In the genomic region with DNA sequence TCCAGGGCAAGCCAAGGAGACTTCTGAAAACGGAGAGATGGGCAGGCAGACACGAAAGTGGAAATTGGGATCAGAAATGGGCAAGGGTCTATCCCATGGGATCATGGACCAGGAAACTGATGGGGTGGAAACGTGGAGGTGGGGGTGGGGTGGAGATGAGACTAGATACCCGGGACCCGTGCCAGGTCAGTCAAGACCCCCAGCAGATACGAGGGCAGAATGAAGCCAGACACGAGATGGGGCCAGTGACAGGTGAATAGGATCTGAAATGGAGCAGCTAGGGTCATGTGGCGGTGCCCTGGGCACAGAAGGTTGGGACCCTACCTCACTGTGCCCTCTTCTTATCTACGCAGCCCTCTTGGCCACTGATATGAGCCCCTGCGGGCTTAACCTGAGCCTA, we compare ENCODE assay signal across 8 mouse cellular contexts. TPM values are rescaled to one million over a fixed set of nuclear protein-coding genes. Genes with fewer than 3 reads are reported as not detected.
DNase-seq lines count a peak whose midpoint lies in the region; ATAC-seq and TF ChIP-seq lines count a peak whose summit lies in the region.

No protein-coding gene starts in this region.

- ATAC-seq in heart, embryonic 12.5 days (ENCODE audit: insufficient number of reproducible peaks, low FRiP score) = no peak
- ATAC-seq in G1E (ENCODE audit: extremely low read depth, insufficient number of reproducible peaks, low FRiP score, poor library complexity, severe bottlenecking) = no peak
- ATAC-seq in hindbrain, embryonic 13.5 days (ENCODE audit: low FRiP score) = peak; percentile 0; the same call in 1 of the 2 replicates
- ATAC-seq in midbrain, embryonic 15.5 days (replicated peaks) = no peak; the same call in 1 of the 2 replicates

- peaks cover 15% of the 10 kb centered on the region; the same call in 1 of the 2 replicates for H3K27me3 ChIP-seq in heart, embryonic 12.5 days (replicated peaks)
- H3K27me3 ChIP-seq in G1E (ENCODE audit: insufficient read depth, low read length) = no peaks in the 10 kb centered on the region; the same call in 1 of the 2 replicates
- H3K27me3 ChIP-seq in hindbrain, embryonic 13.5 days = peaks cover 9% of the 10 kb centered on the region
- no peaks in the 10 kb centered on the region for H3K27me3 ChIP-seq in midbrain, embryonic 15.5 days (replicated peaks)

- H3K4me1 ChIP-seq in heart, embryonic 12.5 days (replicated peaks) = peaks cover 43% of the 10 kb centered on the region
- peaks cover 19% of the 10 kb centered on the region for H3K4me1 ChIP-seq in G1E (ENCODE audit: insufficient read depth, low read depth, low read length)
- H3K4me1 ChIP-seq in hindbrain, embryonic 13.5 days (replicated peaks) = peaks cover 40% of the 10 kb centered on the region
- H3K4me1 ChIP-seq in midbrain, embryonic 15.5 days = peaks cover 24% of the 10 kb centered on the region

- 76% methylated on average over 10 of the region's 10 CpGs for WGBS in heart, embryonic 12.5 days
- WGBS in hindbrain, embryonic 13.5 days = 83% methylated on average over 10 of the region's 10 CpGs
- WGBS in midbrain, embryonic 15.5 days = 80% methylated on average over 10 of the region's 10 CpGs

- H3K4me2 ChIP-seq in heart, embryonic 12.5 days = 0 out of 2 replicates have a peak overlapping the region, but pooled peaks have one; percentile 74
- peak overlapping the region; percentile 62 for H3K4me2 ChIP-seq in hindbrain, embryonic 13.5 days
- peak overlapping the region; percentile 57 for H3K4me2 ChIP-seq in midbrain, embryonic 15.5 days

- DNase-seq in heart, adult 8-10 months (ENCODE audit: low spot score) = no peak
- DNase-seq in G1E (ENCODE audit: low spot score) = no peak
- no peak for DNase-seq in frontal cortex, postnatal 36 days (ENCODE audit: low spot score in 2 of 2)
- DNase-seq in cerebellum, adult 8-10 months = no peak
- no peak for DNase-seq in layer of hippocampus, postnatal 25 days (ENCODE audit: extremely low spot score in 1 of 2, low spot score in 1 of 2)

- no peak overlapping the region for H3K27ac ChIP-seq in heart, embryonic 12.5 days (ENCODE audit: poor library complexity, severe bottlenecking)
- H3K27ac ChIP-seq in hindbrain, embryonic 13.5 days = 0 out of 2 replicates have a peak overlapping the region, but pooled peaks have one; percentile 62
- no peak overlapping the region for H3K27ac ChIP-seq in midbrain, embryonic 15.5 days

- peaks cover 43% of the 10 kb centered on the region for H3K36me3 ChIP-seq in heart, embryonic 12.5 days
- H3K36me3 ChIP-seq in G1E (replicated peaks) = peaks cover 81% of the 10 kb centered on the region
- H3K36me3 ChIP-seq in hindbrain, embryonic 13.5 days = peaks cover 53% of the 10 kb centered on the region
- peaks cover 20% of the 10 kb centered on the region; the same call in 1 of the 2 replicates for H3K36me3 ChIP-seq in midbrain, embryonic 15.5 days (replicated peaks)

- H3K4me3 ChIP-seq in heart, embryonic 12.5 days = no peak overlapping the region
- peak overlapping the region; percentile 13; the same call in 1 of the 2 replicates for H3K4me3 ChIP-seq in G1E (ENCODE audit: low read depth, low read length)
- 0 out of 2 replicates have a peak overlapping the region, but pooled peaks have one; percentile 35 for H3K4me3 ChIP-seq in hindbrain, embryonic 13.5 days
- H3K4me3 ChIP-seq in midbrain, embryonic 15.5 days = no peak overlapping the region

- TF ChIP-seq CTCF in G1E (IDR thresholded peaks at IDR 0.05; ENCODE audit: low read depth, low read length) = no peak

- no peaks in the 10 kb centered on the region for H3K9me3 ChIP-seq in heart, embryonic 12.5 days (replicated peaks)
- peaks cover 13% of the 10 kb centered on the region for H3K9me3 ChIP-seq in G1E (replicated peaks)
- no peaks in the 10 kb centered on the region for H3K9me3 ChIP-seq in hindbrain, embryonic 13.5 days
- no peaks in the 10 kb centered on the region for H3K9me3 ChIP-seq in midbrain, embryonic 15.5 days

- no peak overlapping the region for H3K9ac ChIP-seq in heart, embryonic 12.5 days
- no peak overlapping the region for H3K9ac ChIP-seq in hindbrain, embryonic 13.5 days
- no peak overlapping the region for H3K9ac ChIP-seq in midbrain, embryonic 15.5 days

RNA-seq across cellular contexts. Expression of a gene that starts 1.0 kb away (rescaled TPM):
- 0.32 and 0.60 TPM in 2 replicates for polyA plus RNA-seq in heart, embryonic 12.5 days (2016; fragmentation: Nextera tagmentation; extraction: Ambion mirVana)
- total RNA-seq in heart, adult 8-10 months (2022) = under 1 TPM; 0.17 to 0.57 (median 0.26) TPM
- total RNA-seq in G1E (2014; fragmentation: Nextera tagmentation) (1.1 TPM in 1 of 2 replicates, not detected in the other), G1E (2017) (1.6 and 1.8 TPM in 2 replicates)
- polyA plus RNA-seq in G1E (2012) = 0.23 and 0.38 TPM in 2 replicates
- 0.38 and 0.70 TPM in 2 replicates for polyA plus RNA-seq in hindbrain, embryonic 13.5 days (2015; fragmentation: Nextera tagmentation; extraction: Ambion mirVana)
- 0.92 and 1.7 TPM in 2 replicates for polyA plus RNA-seq in midbrain, embryonic 15.5 days (2015; fragmentation: Nextera tagmentation; extraction: Ambion mirVana)
- total RNA-seq in layer of hippocampus, postnatal 25 days (2021) = 1 to 10 TPM; 1.3 to 1.6 TPM

RNA-seq across cellular contexts. Expression of a gene that starts 15.0 kb away (rescaled TPM):
- 175 and 180 TPM in 2 replicates for polyA plus RNA-seq in heart, embryonic 12.5 days (2016; fragmentation: Nextera tagmentation; extraction: Ambion mirVana)
- total RNA-seq in heart, adult 8-10 months (2022) = 10 to 100 TPM; 21.4 to 25.1 (median 23.3) TPM
- total RNA-seq in G1E (2014; fragmentation: Nextera tagmentation) (27.7 and 37.7 TPM in 2 replicates), G1E (2017) (25.3 and 27.7 TPM in 2 replicates)
- 65.3 and 78.0 TPM in 2 replicates for polyA plus RNA-seq in G1E (2012)
- 155 and 159 TPM in 2 replicates for polyA plus RNA-seq in hindbrain, embryonic 13.5 days (2015; fragmentation: Nextera tagmentation; extraction: Ambion mirVana)
- 128 and 132 TPM in 2 replicates for polyA plus RNA-seq in midbrain, embryonic 15.5 days (2015; fragmentation: Nextera tagmentation; extraction: Ambion mirVana)
- 10 to 100 TPM; 67.7 to 69.2 TPM for total RNA-seq in layer of hippocampus, postnatal 25 days (2021)

RNA-seq across cellular contexts. Expression of a gene that starts 31.5 kb away (rescaled TPM):
- 24.4 and 28.7 TPM in 2 replicates for polyA plus RNA-seq in heart, embryonic 12.5 days (2016; fragmentation: Nextera tagmentation; extraction: Ambion mirVana)
- 10 to 100 TPM; 44.0 to 47.6 (median 46.6) TPM for total RNA-seq in heart, adult 8-10 months (2022)
- total RNA-seq in G1E (2014; fragmentation: Nextera tagmentation) (104 and 109 TPM in 2 replicates), G1E (2017) (89.4 and 116 TPM in 2 replicates)
- 150 and 153 TPM in 2 replicates for polyA plus RNA-seq in G1E (2012)
- polyA plus RNA-seq in hindbrain, embryonic 13.5 days (2015; fragmentation: Nextera tagmentation; extraction: Ambion mirVana) = 20.7 and 23.7 TPM in 2 replicates
- polyA plus RNA-seq in midbrain, embryonic 15.5 days (2015; fragmentation: Nextera tagmentation; extraction: Ambion mirVana) = 31.7 and 31.9 TPM in 2 replicates
- 10 to 100 TPM; 42.2 to 57.6 TPM for total RNA-seq in layer of hippocampus, postnatal 25 days (2021)

RNA-seq across cellular contexts. Expression of a gene that starts 47.5 kb away (rescaled TPM):
- polyA plus RNA-seq in heart, embryonic 12.5 days (2016; fragmentation: Nextera tagmentation; extraction: Ambion mirVana) = 117 and 128 TPM in 2 replicates
- total RNA-seq in heart, adult 8-10 months (2022) = 10 to 100 TPM; 14.2 to 17.0 (median 15.4) TPM
- total RNA-seq in G1E (2014; fragmentation: Nextera tagmentation) = 101 and 141 TPM in 2 replicates
- total RNA-seq in G1E (2017) = 226 and 266 TPM in 2 replicates
- polyA plus RNA-seq in G1E (2012) = 58.0 and 77.5 TPM in 2 replicates
- 116 and 119 TPM in 2 replicates for polyA plus RNA-seq in hindbrain, embryonic 13.5 days (2015; fragmentation: Nextera tagmentation; extraction: Ambion mirVana)
- polyA plus RNA-seq in midbrain, embryonic 15.5 days (2015; fragmentation: Nextera tagmentation; extraction: Ambion mirVana) = 107 and 113 TPM in 2 replicates
- total RNA-seq in layer of hippocampus, postnatal 25 days (2021) = 10 to 100 TPM; 14.4 to 17.2 TPM

RNA-seq across cellular contexts. Expression of a gene that starts 59.5 kb away (rescaled TPM):
- polyA plus RNA-seq in heart, embryonic 12.5 days (2016; fragmentation: Nextera tagmentation; extraction: Ambion mirVana) = 45.1 and 47.4 TPM in 2 replicates
- 10 to 100 TPM; 11.0 to 14.2 (median 12.6) TPM for total RNA-seq in heart, adult 8-10 months (2022)
- total RNA-seq in G1E (2014; fragmentation: Nextera tagmentation) (44.4 and 44.8 TPM in 2 replicates), G1E (2017) (37.8 and 37.9 TPM in 2 replicates)
- polyA plus RNA-seq in G1E (2012) = 36.0 and 42.1 TPM in 2 replicates
- polyA plus RNA-seq in hindbrain, embryonic 13.5 days (2015; fragmentation: Nextera tagmentation; extraction: Ambion mirVana) = 54.1 and 54.2 TPM in 2 replicates
- polyA plus RNA-seq in midbrain, embryonic 15.5 days (2015; fragmentation: Nextera tagmentation; extraction: Ambion mirVana) = 65.2 and 65.5 TPM in 2 replicates
- 10 to 100 TPM; 30.0 to 40.0 TPM for total RNA-seq in layer of hippocampus, postnatal 25 days (2021)

Comparison
In these comparisons a context has a peak if more than half of its experiments do, and no peak if none do; other contexts are left out.
1. H3K4me3 ChIP-seq: peak in G1E (single experiment) and hindbrain, embryonic 13.5 days (single experiment); none in heart, embryonic 12.5 days (single experiment) and midbrain, embryonic 15.5 days (single experiment).
2. Peak in every context shown above with its lines, with median percentiles within 50 percentile points of each other: H3K4me2 ChIP-seq.